Mouse (Mus musculus): Measurements from ENCODE around the gene Ascc1. TPM values are rescaled to one million over a fixed set of nuclear protein-coding genes. Genes with fewer than 3 reads are reported as not detected.
A peak's percentile ranks its signal among the peaks of the same experiment; 100 is the strongest.

The Ascc1 gene
- polyA plus RNA-seq, 1 experiment from 2014 or later, result 41.8 TPM

- WGBS, result 92% methylated on average over 4 of the region's 4 CpGs
- DNase-seq (ENCODE audit: low spot score), result no peak
- Histone ChIP-seq H3K9me3 (no peaks in the 10 kb centered on the region), H3K4me3 (no peak overlapping the region), H3K36me3 (replicated peaks) (peaks cover 4% of the 10 kb centered on the region; the same call in 1 of the 2 replicates), H3K27ac (replicated peaks) (no peak overlapping the region), H3K27me3 (replicated peaks; ENCODE audit: low read depth, poor library complexity, severe bottlenecking) (no peaks in the 10 kb centered on the region), H3K4me1 (peaks cover 45% of the 10 kb centered on the region)
Observed at GRCm38 (mm10) chr10:60029387-60029786, 26.8 kb downstream of the Ascc1 start.

DNA sequence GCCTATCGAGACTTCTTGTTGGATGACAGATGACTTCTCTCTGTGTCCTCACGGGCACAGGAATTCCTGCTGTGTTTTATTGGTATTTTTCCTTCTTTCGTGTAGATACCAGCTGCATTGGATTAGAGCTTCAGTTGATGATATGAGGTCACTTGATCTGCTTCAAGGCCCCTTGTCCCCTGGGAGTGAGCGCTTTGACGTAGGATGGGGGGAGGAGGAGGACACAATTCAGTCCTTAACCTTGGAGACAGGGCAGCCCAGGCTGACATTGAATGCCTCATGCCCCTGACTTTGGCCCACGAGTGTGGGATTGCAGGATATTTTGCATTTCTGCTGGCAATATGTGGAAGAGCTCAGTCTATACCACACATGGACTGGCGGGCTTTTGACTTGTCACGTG, 29.0 kb downstream of the Ascc1 start:
- WGBS, result 78% methylated on average over 8 of the region's 8 CpGs
- H3K27ac ChIP-seq (replicated peaks), result no peak overlapping the region
- no peak overlapping the region for H3K4me3 ChIP-seq

GRCm38 (mm10) chr10:60031985-60032384, 29.4 kb downstream of the Ascc1 start:
- Histone ChIP-seq H3K27ac (replicated peaks) (peak overlapping the region; percentile 37), H3K9me3 (no peaks in the 10 kb centered on the region), H3K36me3 (replicated peaks) (peaks cover 4% of the 10 kb centered on the region; the same call in 1 of the 2 replicates), H3K4me3 (no peak overlapping the region), H3K27me3 (replicated peaks; ENCODE audit: low read depth, poor library complexity, severe bottlenecking) (no peaks in the 10 kb centered on the region), H3K4me1 (peaks cover 37% of the 10 kb centered on the region)
- DNase-seq (ENCODE audit: low spot score), result no peak
- whole genome bisulfite sequencing, result 69% methylated on average over 2 of the region's 2 CpGs

More for the DNA sequence above, 29.0 kb downstream of the Ascc1 start:
- Histone ChIP-seq H3K27me3 (replicated peaks; ENCODE audit: low read depth, poor library complexity, severe bottlenecking) (no peaks in the 10 kb centered on the region), H3K36me3 (replicated peaks) (peaks cover 4% of the 10 kb centered on the region; the same call in 1 of the 2 replicates), H3K9me3 (no peaks in the 10 kb centered on the region), H3K4me1 (peaks cover 42% of the 10 kb centered on the region)
- no peak for DNase-seq (ENCODE audit: low spot score)

- no peaks in the 10 kb centered on the region for H3K27me3 ChIP-seq (replicated peaks; ENCODE audit: low read depth, poor library complexity, severe bottlenecking)
- DNase-seq (ENCODE audit: low spot score), result no peak
- peaks cover 31% of the 10 kb centered on the region for H3K4me1 ChIP-seq
- peak overlapping the region; percentile 37 for H3K27ac ChIP-seq (replicated peaks)
- H3K9me3 ChIP-seq, result no peaks in the 10 kb centered on the region
- H3K4me3 ChIP-seq, result no peak overlapping the region
- 50% methylated on average over 2 of the region's 2 CpGs for WGBS
- peaks cover 4% of the 10 kb centered on the region; the same call in 1 of the 2 replicates for H3K36me3 ChIP-seq (replicated peaks)
Observed at GRCm38 (mm10) chr10:60032622-60033021, 30.0 kb downstream of the Ascc1 start.

GRCm38 (mm10) chr10:60033064-60033463, 30.5 kb downstream of the Ascc1 start:
- peaks cover 30% of the 10 kb centered on the region for H3K4me1 ChIP-seq
- peaks cover 4% of the 10 kb centered on the region; the same call in 1 of the 2 replicates for H3K36me3 ChIP-seq (replicated peaks)
- no peaks in the 10 kb centered on the region for H3K27me3 ChIP-seq (replicated peaks; ENCODE audit: low read depth, poor library complexity, severe bottlenecking)
- no peaks in the 10 kb centered on the region for H3K9me3 ChIP-seq
- H3K27ac ChIP-seq (replicated peaks), result 0 out of 2 replicates have a peak overlapping the region, but pooled peaks have one; percentile 15
- 47% methylated on average over 5 of the region's 5 CpGs for WGBS
- no peak for DNase-seq (ENCODE audit: low spot score)
- no peak overlapping the region for H3K4me3 ChIP-seq

- WGBS, result 81% methylated on average over 3 of the region's 3 CpGs
- Histone ChIP-seq H3K27me3 (replicated peaks; ENCODE audit: low read depth, poor library complexity, severe bottlenecking) (no peaks in the 10 kb centered on the region), H3K9me3 (no peaks in the 10 kb centered on the region), H3K27ac (replicated peaks) (no peak overlapping the region), H3K4me3 (no peak overlapping the region), H3K36me3 (replicated peaks) (no peaks in the 10 kb centered on the region), H3K4me1 (peaks cover 26% of the 10 kb centered on the region)
- no peak for DNase-seq (ENCODE audit: low spot score)
Observed at GRCm38 (mm10) chr10:60034621-60035020, 32.0 kb downstream of the Ascc1 start.

DNA sequence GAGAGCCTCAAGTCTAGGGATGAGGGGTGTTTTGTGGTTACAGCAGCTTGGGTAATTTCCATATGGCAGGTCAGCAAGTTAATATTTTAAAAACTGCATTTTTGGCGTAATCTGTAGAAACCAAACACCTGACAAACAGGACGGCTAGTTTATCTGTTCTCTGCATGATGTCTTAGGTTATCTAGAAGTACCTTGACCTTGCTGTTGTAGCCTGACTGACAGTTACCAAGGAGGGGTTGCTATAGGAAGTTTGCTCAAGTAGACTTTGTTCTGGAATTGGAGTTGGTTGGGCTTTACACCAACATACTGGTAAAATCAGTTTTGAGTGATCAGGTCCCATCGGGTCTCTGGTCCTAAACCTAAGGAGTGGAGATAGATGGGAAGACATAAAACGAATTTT, 33.1 kb downstream of the Ascc1 start:
- peaks cover 26% of the 10 kb centered on the region for H3K4me1 ChIP-seq
- no peak for DNase-seq (ENCODE audit: low spot score)
- no peaks in the 10 kb centered on the region for H3K9me3 ChIP-seq
- no peaks in the 10 kb centered on the region for H3K27me3 ChIP-seq (replicated peaks; ENCODE audit: low read depth, poor library complexity, severe bottlenecking)
- 78% methylated on average over 4 of the region's 4 CpGs for WGBS
- no peaks in the 10 kb centered on the region for H3K36me3 ChIP-seq (replicated peaks)
- no peak overlapping the region for H3K4me3 ChIP-seq
- H3K27ac ChIP-seq (replicated peaks), result no peak overlapping the region

DNA sequence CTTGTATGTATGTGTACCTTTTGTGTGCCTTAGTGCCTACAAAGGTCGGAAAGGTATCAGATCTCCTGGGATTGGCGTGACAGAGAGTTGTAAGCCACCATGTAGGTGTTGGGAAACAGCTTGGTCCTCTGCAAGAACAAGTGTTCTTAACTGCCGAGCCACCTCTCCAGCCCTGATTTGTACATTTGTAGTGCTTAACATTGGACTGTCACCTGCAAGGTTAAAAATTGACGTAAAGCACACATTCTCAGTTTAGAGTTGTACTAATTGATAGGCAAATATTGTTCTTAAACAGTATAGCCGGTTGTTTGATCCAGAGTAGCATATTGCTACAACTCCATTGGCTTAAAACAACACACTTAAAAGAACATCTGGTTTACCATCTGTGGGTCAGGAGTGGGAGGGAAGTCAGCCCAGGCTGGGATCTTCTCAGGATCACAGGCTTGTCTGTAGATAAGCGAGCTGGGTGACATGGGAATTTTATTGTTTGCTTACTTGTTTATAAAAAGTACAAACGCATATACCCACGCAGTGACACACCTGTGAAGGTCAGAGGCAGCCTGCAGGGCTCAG, 39.8 kb downstream of the Ascc1 start:
- H3K27me3 ChIP-seq (replicated peaks; ENCODE audit: low read depth, poor library complexity, severe bottlenecking), result no peaks in the 10 kb centered on the region
- H3K4me1 ChIP-seq, result no peaks in the 10 kb centered on the region
- no peak for DNase-seq (ENCODE audit: low spot score)
- H3K27ac ChIP-seq (replicated peaks), result no peak overlapping the region
- WGBS, result 88% methylated on average over 8 of the region's 8 CpGs
- no peak overlapping the region for H3K4me3 ChIP-seq
- H3K9me3 ChIP-seq, result no peaks in the 10 kb centered on the region
- H3K36me3 ChIP-seq (replicated peaks), result 0 out of 2 replicates have a peak, but pooled peaks cover 8% of the 10 kb centered on the region

- no peak overlapping the region for H3K27ac ChIP-seq (replicated peaks)
- H3K36me3 ChIP-seq (replicated peaks), result peaks cover 25% of the 10 kb centered on the region
- H3K4me1 ChIP-seq, result no peaks in the 10 kb centered on the region
- H3K4me3 ChIP-seq, result no peak overlapping the region
- no peak for DNase-seq (ENCODE audit: low spot score)
- no peaks in the 10 kb centered on the region for H3K27me3 ChIP-seq (replicated peaks; ENCODE audit: low read depth, poor library complexity, severe bottlenecking)
- 68% methylated on average over 5 of the region's 5 CpGs for WGBS
- H3K9me3 ChIP-seq, result no peaks in the 10 kb centered on the region
Observed at GRCm38 (mm10) chr10:60046696-60047095, 44.1 kb downstream of the Ascc1 start.

- Histone ChIP-seq H3K9me3 (no peaks in the 10 kb centered on the region), H3K27me3 (replicated peaks; ENCODE audit: low read depth, poor library complexity, severe bottlenecking) (no peaks in the 10 kb centered on the region), H3K4me1 (no peaks in the 10 kb centered on the region), H3K27ac (replicated peaks) (no peak overlapping the region), H3K36me3 (replicated peaks) (peaks cover 18% of the 10 kb centered on the region), H3K4me3 (no peak overlapping the region)
- 95% methylated on average over 10 of the region's 10 CpGs for WGBS
- DNase-seq (ENCODE audit: low spot score), result no peak
Observed at GRCm38 (mm10) chr10:60050581-60050980, 48.0 kb downstream of the Ascc1 start.

DNA sequence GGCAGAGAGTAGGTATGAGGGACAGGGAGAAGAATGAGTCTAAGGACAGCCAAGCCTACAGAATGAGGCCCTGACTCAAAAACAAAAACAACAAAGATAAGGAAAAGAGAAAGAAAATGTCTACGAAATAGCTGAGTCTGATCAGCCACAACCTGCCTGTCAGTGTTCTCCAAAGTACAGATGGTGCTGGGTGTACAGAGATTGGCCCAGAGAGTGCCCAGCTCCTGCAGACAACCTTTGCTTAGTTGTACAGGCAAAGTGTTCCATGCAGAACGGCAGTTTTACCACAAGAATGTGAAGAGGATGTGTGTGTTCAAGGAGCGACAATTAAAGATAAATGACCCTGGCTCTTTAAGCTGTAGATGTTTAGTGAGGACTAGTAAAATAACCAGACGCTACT, 50.5 kb downstream of the Ascc1 start:
- whole genome bisulfite sequencing, result 86% methylated on average over 4 of the region's 4 CpGs
- Histone ChIP-seq H3K4me3 (no peak overlapping the region), H3K9me3 (peaks cover 4% of the 10 kb centered on the region; the same call in 1 of the 2 replicates), H3K4me1 (no peaks in the 10 kb centered on the region), H3K27me3 (replicated peaks; ENCODE audit: low read depth, poor library complexity, severe bottlenecking) (no peaks in the 10 kb centered on the region), H3K27ac (replicated peaks) (no peak overlapping the region), H3K36me3 (replicated peaks) (peaks cover 25% of the 10 kb centered on the region)
- DNase-seq (ENCODE audit: low spot score), result no peak

GRCm38 (mm10) chr10:60062173-60062572, 59.6 kb downstream of the Ascc1 start:
- H3K27me3 ChIP-seq (replicated peaks; ENCODE audit: low read depth, poor library complexity, severe bottlenecking), result no peaks in the 10 kb centered on the region
- peaks cover 4% of the 10 kb centered on the region; the same call in 1 of the 2 replicates for H3K9me3 ChIP-seq
- no peak overlapping the region for H3K27ac ChIP-seq (replicated peaks)
- no peak for DNase-seq (ENCODE audit: low spot score)
- peaks cover 6% of the 10 kb centered on the region for H3K4me1 ChIP-seq
- peaks cover 12% of the 10 kb centered on the region; the same call in 1 of the 2 replicates for H3K36me3 ChIP-seq (replicated peaks)
- 84% methylated on average over 5 of the region's 5 CpGs for WGBS
- H3K4me3 ChIP-seq, result no peak overlapping the region

DNA sequence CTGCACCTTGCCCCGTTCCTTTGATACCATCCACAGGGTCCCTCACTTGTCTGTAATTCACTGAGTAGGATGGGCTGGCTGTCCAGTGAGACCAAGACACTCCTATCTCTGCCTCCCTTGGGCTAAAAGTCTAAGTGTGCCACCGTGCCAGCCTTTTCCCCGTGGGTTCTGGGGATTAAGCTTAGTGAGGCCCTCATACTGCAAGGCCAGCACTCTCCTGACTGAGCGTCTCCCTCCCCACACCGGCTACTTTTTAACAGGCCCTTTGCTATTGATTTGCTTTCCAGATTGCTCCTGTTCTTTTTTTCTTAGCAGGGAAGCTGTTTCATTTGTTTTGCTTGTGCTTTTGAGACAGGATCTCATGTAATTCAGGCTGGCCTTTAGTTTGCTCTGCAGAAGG, 60.3 kb downstream of the Ascc1 start:
- Histone ChIP-seq H3K27me3 (replicated peaks; ENCODE audit: low read depth, poor library complexity, severe bottlenecking) (no peaks in the 10 kb centered on the region), H3K4me3 (no peak overlapping the region), H3K36me3 (replicated peaks) (peaks cover 12% of the 10 kb centered on the region; the same call in 1 of the 2 replicates), H3K4me1 (peaks cover 6% of the 10 kb centered on the region), H3K27ac (replicated peaks) (no peak overlapping the region), H3K9me3 (peaks cover under 1% of the 10 kb centered on the region; the same call in 1 of the 2 replicates)
- no peak for DNase-seq (ENCODE audit: low spot score)
- WGBS, result 48% methylated on average over 5 of the region's 5 CpGs
